Mouse (Mus musculus): ENCODE measurements at regions not wholly inside any gene's neighbourhood (a gene's known extent, or its start where the extent isn't known, plus 50 kb on each side); places are given as distances from the start of the nearest gene placed in this dataset.

- DNase-seq, result no peak
Measured at GRCm38 (mm10) chr11:71884861-71885260, 135.1 kb downstream of the Wscd1 start.

DNA sequence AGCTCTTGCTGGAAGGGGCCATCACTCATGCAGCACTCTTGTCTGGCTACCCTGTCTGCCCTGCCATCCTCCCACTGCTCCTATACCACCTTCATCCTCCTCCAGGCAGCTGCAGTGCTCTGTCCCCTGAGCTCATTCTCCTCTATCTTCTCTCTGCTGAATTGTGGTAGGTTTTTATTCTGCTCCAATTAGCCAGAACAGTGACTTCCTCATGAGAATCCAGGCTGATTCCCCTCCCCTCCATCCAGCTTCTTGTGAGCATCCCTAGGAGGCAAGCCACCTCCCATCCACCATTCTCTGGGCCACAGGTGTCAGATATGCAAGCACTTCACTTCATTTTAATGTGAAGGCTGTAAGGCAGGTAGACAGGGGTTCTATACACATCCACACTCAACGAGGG is 132.1 kb downstream of the Wscd1 start:
- DNase-seq, result peak in 1 of 2 experiments; percentile 4

DNA sequence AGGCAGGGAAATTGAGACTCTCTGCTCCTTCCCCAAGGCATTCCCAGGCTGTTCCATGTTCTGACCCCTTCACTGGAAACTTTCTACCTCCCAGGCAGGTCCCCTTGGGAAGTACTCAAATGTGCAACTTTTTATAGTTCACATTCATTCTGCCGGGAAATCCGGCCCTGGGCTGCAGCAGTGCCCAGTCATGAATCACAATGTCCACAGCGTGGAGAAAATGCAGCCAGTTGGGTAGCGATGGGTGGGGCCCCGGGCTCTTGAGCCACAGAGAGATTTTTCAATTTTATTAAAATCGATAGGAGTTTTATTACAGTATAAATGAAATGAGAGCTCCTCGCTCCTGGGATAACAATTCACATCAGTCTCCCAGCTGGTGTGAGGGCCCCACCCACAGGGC is 121.6 kb downstream of the Wscd1 start:
- peak in 1 of 2 experiments; percentile 8 for DNase-seq

DNA sequence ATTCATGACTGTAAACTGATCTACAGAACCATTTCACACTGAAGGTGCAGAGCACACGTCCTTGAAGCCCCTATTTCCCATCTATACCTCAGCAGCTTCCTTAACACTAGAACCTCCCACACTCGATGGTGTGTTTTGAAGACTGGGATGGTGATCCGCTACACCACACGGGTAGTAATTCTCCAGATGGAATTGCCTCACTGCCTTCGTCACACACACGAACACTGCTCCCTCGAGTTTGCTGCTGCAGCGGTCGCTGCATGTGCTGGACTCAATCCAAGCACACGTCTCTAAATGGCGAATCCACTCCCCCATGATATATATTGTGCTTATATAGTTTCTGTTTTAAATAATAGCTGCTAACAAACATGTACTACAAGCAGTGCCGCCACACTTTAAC is 117.0 kb downstream of the Wscd1 start:
- DNase-seq, result no peak

GRCm38 (mm10) chr11:71857926-71858325 is 108.2 kb downstream of the Wscd1 start:
- DNase-seq, result no peak

DNA sequence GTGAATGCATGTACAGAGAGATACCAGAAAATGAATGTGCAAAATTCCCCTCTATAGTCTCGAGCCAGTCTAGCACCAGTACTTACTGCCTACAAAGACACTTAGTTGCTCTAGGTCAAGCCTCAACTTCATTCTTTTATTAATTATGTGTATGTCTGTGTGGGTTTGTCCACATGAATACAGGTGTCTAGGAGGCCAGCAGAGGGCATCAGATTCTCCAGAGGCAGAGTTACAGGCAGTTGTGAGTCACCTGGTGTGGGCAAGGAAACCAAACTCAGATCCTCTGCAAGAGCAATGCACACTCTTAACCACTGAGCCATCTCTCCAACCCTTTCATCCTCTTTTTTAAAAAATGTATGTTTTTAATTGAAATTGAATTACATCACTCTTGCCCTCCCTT is 105.8 kb downstream of the Wscd1 start:
- no peak for DNase-seq

GRCm38 (mm10) chr11:71855058-71855457 is 105.3 kb downstream of the Wscd1 start:
- DNase-seq, result no peak

DNA sequence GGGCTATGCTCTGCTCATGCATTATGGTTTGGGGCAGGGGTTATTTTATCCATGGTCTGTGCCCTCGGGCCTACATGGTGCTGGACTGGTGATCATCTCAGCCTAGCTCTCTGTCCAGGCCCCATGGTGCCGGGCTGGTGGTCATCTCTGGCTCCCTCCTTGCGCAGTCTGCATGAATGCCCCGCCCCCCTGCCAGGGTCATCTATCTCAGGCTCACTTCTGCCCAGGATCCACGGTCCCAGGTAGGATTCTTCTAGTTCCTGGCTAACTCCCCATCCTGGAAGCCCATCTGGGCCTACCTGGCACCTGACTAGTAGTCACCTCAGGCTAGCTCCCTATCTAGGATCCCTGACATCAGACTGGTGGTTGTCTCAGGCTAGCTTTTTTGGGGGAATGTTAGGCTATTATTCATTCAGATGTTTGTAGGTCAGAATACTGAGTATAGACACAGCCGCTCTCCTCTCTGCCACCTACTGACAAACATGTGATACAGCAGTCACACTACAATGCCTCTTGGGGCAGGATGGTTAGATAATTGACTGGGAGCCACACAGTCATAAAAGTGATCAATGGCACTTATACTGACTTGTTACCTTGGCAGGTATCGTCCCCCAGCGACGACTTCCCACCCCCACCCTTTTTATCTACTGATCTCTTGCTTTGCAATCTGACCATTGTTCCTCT is 98.1 kb downstream of the Wscd1 start:
- DNase-seq, result no peak

GRCm38 (mm10) chr11:71846496-71846895 is 96.8 kb downstream of the Wscd1 start:
- DNase-seq, result no peak

DNA sequence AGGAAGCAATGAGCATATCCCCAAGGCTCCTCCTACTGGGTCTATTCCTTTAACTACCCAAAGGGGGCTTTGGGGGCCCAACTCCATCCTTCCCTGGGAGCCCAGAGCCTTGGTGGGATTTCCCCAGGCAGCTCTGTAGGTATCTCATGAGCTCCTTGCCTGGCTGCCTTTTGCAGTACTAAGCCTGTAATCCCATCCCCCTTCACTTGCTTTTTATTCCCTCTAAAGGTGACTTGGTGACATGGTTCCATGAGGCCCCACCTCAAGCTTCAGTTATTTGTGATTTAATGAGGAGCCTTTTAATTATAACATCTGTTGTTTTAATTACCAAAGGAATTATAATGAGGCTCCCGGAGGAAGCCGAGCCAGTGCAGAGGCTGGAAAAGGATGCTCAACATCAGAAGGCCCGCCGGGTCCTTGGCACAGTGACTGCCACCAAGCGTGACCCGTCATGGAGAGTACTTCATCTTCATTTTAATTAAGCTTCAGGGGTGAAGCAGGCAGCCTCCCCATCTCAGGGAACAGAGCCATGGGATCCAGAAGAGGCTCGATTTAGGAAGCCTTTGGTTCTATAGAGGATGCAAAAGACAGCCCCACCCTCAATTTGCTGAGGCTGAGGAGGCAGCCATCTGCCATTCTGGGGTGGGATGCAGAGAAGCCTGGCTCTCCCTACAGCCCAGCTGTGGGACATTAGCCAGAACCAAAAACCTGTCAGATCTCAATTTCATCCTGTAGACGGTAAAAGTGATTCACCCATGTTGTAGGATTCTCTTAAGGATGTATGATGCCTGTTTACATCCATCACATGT is 91.1 kb downstream of the Wscd1 start:
- no peak for DNase-seq
